Mouse (Mus musculus): ENCODE measurements around the gene Gm7942. TPM values are rescaled to one million over a fixed set of nuclear protein-coding genes. Genes with fewer than 3 reads are reported as not detected.
"Not testable (repeated sequence)": the region's sequence is repeated elsewhere in the genome, so short reads cannot be mapped to it uniquely, and the experiment has no call there.

Gene Gm7942
- not detected for total RNA-seq (2022)

GRCm38 (mm10) chr5:95106638-95107037 lies at the start of gene Gm7942:
Gene Gm7942, plus strand, starts transcription at chr5:95106938.
- not testable (repeated sequence) for DNase-seq (ENCODE audit: low spot score in 2 of 2)

Other genes starting within 250 kb of the Gm7942 start
- gene Gm3183, start 241.5 kb upstream of the Gm7942 start, total RNA-seq (2022), result not detected
- not detected for gene Gm6367, start 118.3 kb upstream of the Gm7942 start, total RNA-seq (2022)
- gene Gm16513, start 75.7 kb downstream of the Gm7942 start, total RNA-seq (2022), result not detected
- gene Gm10424, start 165.8 kb downstream of the Gm7942 start, total RNA-seq (2022), result not detected
- gene Gm3259, start 199.0 kb downstream of the Gm7942 start, total RNA-seq (2022), result not detected

Measured in gastrocnemius, adult 8-10 months (tissue).